Comparison of ENCODE assay signal across 20 mouse cellular contexts in the genomic region with DNA sequence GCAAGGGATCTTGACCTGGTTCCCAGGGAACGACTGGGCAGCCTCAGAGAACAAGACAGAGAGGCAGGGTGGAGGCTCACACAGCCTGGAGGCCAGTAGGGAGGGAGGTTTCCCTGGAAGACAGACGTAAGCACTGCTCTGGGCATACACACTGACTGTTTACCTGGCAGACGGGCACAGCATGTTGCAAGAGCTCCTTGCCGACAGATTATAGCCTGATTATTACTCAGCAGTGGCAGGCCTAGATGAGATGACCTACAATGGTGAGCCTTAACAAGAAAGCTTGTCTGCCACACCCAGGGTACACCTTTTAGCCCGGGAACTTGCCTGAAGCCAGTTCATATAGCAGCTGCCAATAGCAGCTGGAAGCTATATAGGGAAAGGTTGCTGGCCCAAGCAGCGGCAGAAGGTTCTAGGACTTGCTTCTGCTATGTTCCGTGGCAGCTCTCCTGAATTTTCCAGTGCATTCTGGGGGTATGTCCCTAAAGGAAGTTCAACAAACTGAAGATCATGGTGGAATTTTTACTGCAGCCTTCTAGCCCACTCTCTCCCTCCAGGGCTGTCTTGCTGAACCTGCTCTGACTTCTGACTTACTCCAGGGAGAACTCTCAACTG.
DNase-seq lines count a peak whose midpoint lies in the region; ATAC-seq and TF ChIP-seq lines count a peak whose summit lies in the region.
"Had no signal": no experiment of that assay in that cellular context is flagged by ENCODE, and none has a peak within 500 bp of the region (broad histone marks: within the 10 kb centered on the region; RNA-seq: fewer than 3 reads in every experiment).

No protein-coding gene starts in this region.

- no peaks in the 10 kb centered on the region for H3K9me3 ChIP-seq in stomach, embryonic 16.5 days (replicated peaks; ENCODE audit: control insufficient read depth, low read length)
- H3K9me3 ChIP-seq: embryonic facial prominence, embryonic 13.5 days; hindbrain, embryonic 15.5 days; lung, embryonic 15.5 days had no signal

- H3K79me2 ChIP-seq in liver, adult 2 months (ENCODE audit: control insufficient read depth, insufficient read depth, low read length), result no peaks in the 10 kb centered on the region

- no peaks in the 10 kb centered on the region for H3K27me3 ChIP-seq in liver, adult 2 months (ENCODE audit: control insufficient read depth, insufficient read depth, low read length)
- no peaks in the 10 kb centered on the region for H3K27me3 ChIP-seq in stomach, embryonic 16.5 days (ENCODE audit: control insufficient read depth, insufficient read depth, low read length)
- H3K27me3 ChIP-seq: embryonic facial prominence, embryonic 13.5 days; hindbrain, embryonic 15.5 days; lung, embryonic 15.5 days; megakaryocyte, embryonic 14.5 days had no signal

- TF ChIP-seq CTCF in liver, adult 2 months (IDR thresholded peaks at IDR 0.05; ENCODE audit: low read depth, low read length), result no peak

- peaks cover 2% of the 10 kb centered on the region; the same call in 1 of the 2 replicates for H3K4me1 ChIP-seq in liver, adult 2 months (ENCODE audit: control insufficient read depth, insufficient read depth, low read length)
- H3K4me1 ChIP-seq in stomach, embryonic 16.5 days (ENCODE audit: control insufficient read depth, insufficient read depth, low read length), result no peaks in the 10 kb centered on the region
- H3K4me1 ChIP-seq: embryonic facial prominence, embryonic 13.5 days; hindbrain, embryonic 15.5 days; lung, embryonic 15.5 days; megakaryocyte, embryonic 14.5 days had no signal

- H3K9ac ChIP-seq in liver, adult 2 months (ENCODE audit: low read depth, low read length), result no peak overlapping the region
- H3K9ac ChIP-seq in stomach, embryonic 16.5 days (ENCODE audit: low read length), result no peak overlapping the region
- H3K9ac ChIP-seq: embryonic facial prominence, embryonic 13.5 days; hindbrain, embryonic 15.5 days; lung, embryonic 15.5 days had no signal

- TF ChIP-seq POLR2A in liver, adult 2 months (IDR thresholded peaks at IDR 0.05; ENCODE audit: extremely low read depth, insufficient read depth, low read length), result no peak

- 51% methylated on average over 7 of the region's 7 CpGs for WGBS in liver, adult 2 months
- WGBS in stomach, embryonic 16.5 days, result 75% methylated on average over 7 of the region's 7 CpGs

- no peak overlapping the region for H3K4me2 ChIP-seq in stomach, embryonic 16.5 days (ENCODE audit: low read depth, low read length)
- H3K4me2 ChIP-seq: embryonic facial prominence, embryonic 13.5 days; hindbrain, embryonic 15.5 days; liver, embryonic 11.5 days; lung, embryonic 15.5 days had no signal

- H3K36me3 ChIP-seq in liver, adult 2 months (ENCODE audit: control insufficient read depth, insufficient read depth, low read length), result no peaks in the 10 kb centered on the region
- H3K36me3 ChIP-seq in stomach, embryonic 16.5 days (ENCODE audit: control insufficient read depth, insufficient read depth, low read length), result no peaks in the 10 kb centered on the region
- H3K36me3 ChIP-seq: embryonic facial prominence, embryonic 13.5 days; hindbrain, embryonic 15.5 days; lung, embryonic 15.5 days had no signal

- peak; percentile 13; the same call in 1 of the 2 replicates for ATAC-seq in stomach, embryonic 16.5 days (ENCODE audit: insufficient read depth, low FRiP score)
- ATAC-seq in erythroid progenitor cell, adult 5-6 weeks (replicated peaks; ENCODE audit: low FRiP score, poor library complexity, severe bottlenecking), result no peak
- ATAC-seq in erythroblast, adult 5-6 weeks (replicated peaks; ENCODE audit: low FRiP score, poor library complexity, severe bottlenecking), result no peak
- ATAC-seq: forebrain, embryonic 14.5 days; midbrain, embryonic 16.5 days had no signal

- no peak overlapping the region for H3K27ac ChIP-seq in liver, adult 2 months (replicated peaks; ENCODE audit: insufficient read depth, low read depth, low read length)
- H3K27ac ChIP-seq in stomach, embryonic 16.5 days (ENCODE audit: low read length), result no peak overlapping the region
- H3K27ac ChIP-seq: embryonic facial prominence, embryonic 13.5 days; hindbrain, embryonic 15.5 days; lung, embryonic 15.5 days had no signal

- peak; percentile 13 for DNase-seq in adrenal gland, postnatal 10 days
- DNase-seq in adrenal gland, postnatal 4 days (ENCODE audit: low spot score in 2 of 2), result no peak
- DNase-seq in liver, adult 2 months (ENCODE audit: extremely low read depth, low read depth, low spot score), result peak; percentile 82
- no peak for DNase-seq in liver
- peak; percentile 14 to 29 for DNase-seq in cerebellum, postnatal 36 days
- DNase-seq: heart, adult 18-20 months; kidney, adult 2 months; kidney, postnatal 4 days; right cerebral cortex, postnatal 25 days; thymus, postnatal 25 days had no signal

- H3K4me3 ChIP-seq in liver, adult 2 months (ENCODE audit: insufficient read depth, low read depth, low read length), result no peak overlapping the region
- H3K4me3 ChIP-seq in stomach, embryonic 16.5 days (replicated peaks; ENCODE audit: low read length), result no peak overlapping the region
- H3K4me3 ChIP-seq: embryonic facial prominence, embryonic 13.5 days; hindbrain, embryonic 15.5 days; lung, embryonic 15.5 days; megakaryocyte, embryonic 14.5 days had no signal

Comparison
In these comparisons a context has a peak if more than half of its experiments do, and no peak if none do; other contexts are left out.
1. DNase-seq: peak in adrenal gland, postnatal 10 days (single experiment), liver, adult 2 months (single experiment) and cerebellum, postnatal 36 days (2 of 2); none in adrenal gland, postnatal 4 days (0 of 2) and liver (single experiment).